Mouse (Mus musculus) CH12.LX (cell line): ENCODE data around the gene Elane. TPM values are rescaled to one million over a fixed set of nuclear protein-coding genes. Genes with fewer than 3 reads are reported as not detected.

ENCODE experiments used
- DNase-seq: peaks from one replicate; pipeline ENCODE4 v3.0.0-alpha.2; 2013; ENCODE audit errors: extremely low read depth
- H3K27ac ChIP-seq: 2 replicates; pipeline ENCODE4 v1.5.1; 2012; ENCODE audit warnings: low read depth, mild to moderate bottlenecking, control low read depth, moderate library complexity; ENCODE audit not compliant: insufficient read depth
- H3K27me3 ChIP-seq: replicated peaks from 2 replicates; pipeline ENCODE3; 2012; ENCODE audit warnings: inconsistent platforms
- H3K36me3 ChIP-seq, 2 experiments: replicated peaks in 1 of 2; 2 replicates each; pipeline versions ENCODE3 to v1.6.1; 2012; ENCODE audit warnings: inconsistent platforms in 1 of 2, low read length in 1 of 2, mild to moderate bottlenecking in 1 of 2, mixed read lengths in 1 of 2, moderate library complexity in 1 of 2; ENCODE audit not compliant: control insufficient read depth in 1 of 2, insufficient read depth in 1 of 2
- H3K4me1 ChIP-seq, 2 experiments: 2 replicates each; pipeline ENCODE4 v1.6.1; 2012; ENCODE audit warnings: inconsistent platforms in 1 of 2, moderate library complexity in 1 of 2; ENCODE audit not compliant: insufficient read depth in 2 of 2, control insufficient read depth in 1 of 2
- H3K4me2 ChIP-seq: 2 replicates; pipeline ENCODE4 v1.6.1; 2012; ENCODE audit warnings: low read depth, mild to moderate bottlenecking, control low read depth; ENCODE audit not compliant: poor library complexity, insufficient read depth, severe bottlenecking
- H3K4me3 ChIP-seq, 3 experiments: fragments of 150-350 bp in 1 of 3; sonication (generic) in 1 of 3; replicated peaks in 1 of 3; 2 replicates each; pipeline versions ENCODE3 to v1.5.1; 2011 to 2012; ENCODE audit warnings: low read depth in 2 of 3, low read length in 2 of 3, mild to moderate bottlenecking in 2 of 3, moderate library complexity in 2 of 3, control low read depth in 1 of 3, improper control_type of control experiment in 1 of 3, inconsistent platforms in 1 of 3, mixed read lengths in 1 of 3; ENCODE audit not compliant: poor library complexity in 1 of 3
- H3K79me2 ChIP-seq: replicated peaks from 2 replicates; pipeline ENCODE4 v1.6.1; 2012; ENCODE audit warnings: mild to moderate bottlenecking, moderate library complexity; ENCODE audit not compliant: control insufficient read depth, poor library complexity, insufficient read depth, severe bottlenecking; ENCODE audit errors: extremely low read depth
- H3K9ac ChIP-seq: 2 replicates; pipeline ENCODE4 v1.6.1; 2012; ENCODE audit warnings: low read depth, mild to moderate bottlenecking, control low read depth, moderate library complexity; ENCODE audit not compliant: insufficient read depth
- H3K9me3 ChIP-seq: replicated peaks from 2 replicates; pipeline ENCODE3; 2012; ENCODE audit warnings: low read length, inconsistent platforms, mixed read lengths
- BHLHE40 ChIP-seq: IDR thresholded peaks from 2 replicates; pipeline ENCODE4 v1.6.1; 2011; ENCODE audit warnings: mild to moderate bottlenecking, low read depth, low read length, improper control_type of control experiment
- CTCF ChIP-seq, 2 experiments: IDR thresholded peaks in 1 of 2; conservative IDR thresholded peaks in 1 of 2; 2 replicates each; pipeline ENCODE4 v1.5.1; 2011 to 2012; ENCODE audit warnings: low read depth in 2 of 2, low read length in 2 of 2, improper control_type of control experiment in 1 of 2, inconsistent platforms in 1 of 2, mild to moderate bottlenecking in 1 of 2, moderate library complexity in 1 of 2
- E2F4 ChIP-seq: IDR thresholded peaks from 2 replicates; pipeline ENCODE4 v1.6.1; 2011; ENCODE audit warnings: low read depth, low read length, improper control_type of control experiment; ENCODE audit not compliant: insufficient replicate concordance
- ELF1 ChIP-seq: IDR thresholded peaks from 2 replicates; pipeline ENCODE4 v1.6.1; 2014; ENCODE audit warnings: low read depth, mild to moderate bottlenecking, inconsistent platforms, low read length, improper control_type of control experiment
- HCFC1 ChIP-seq: IDR thresholded peaks from 2 replicates; pipeline ENCODE4 v1.6.1; 2012; ENCODE audit warnings: low read depth, mild to moderate bottlenecking, inconsistent platforms, low read length, improper control_type of control experiment
- IRF4 ChIP-seq: IDR thresholded peaks from 2 replicates; pipeline ENCODE4 v1.6.1; 2014; ENCODE audit warnings: low read depth, mild to moderate bottlenecking, inconsistent platforms, low read length, improper control_type of control experiment
- JUN ChIP-seq: IDR thresholded peaks from 2 replicates; pipeline ENCODE4 v1.6.1; 2011; ENCODE audit warnings: low read depth, mild to moderate bottlenecking, low read length, improper control_type of control experiment, moderate library complexity; ENCODE audit not compliant: insufficient read depth
- JUND ChIP-seq: conservative IDR thresholded peaks from 2 replicates; pipeline ENCODE4 v1.6.1; 2011; ENCODE audit warnings: low read depth, low read length, improper control_type of control experiment
- KAT2A ChIP-seq: IDR thresholded peaks from 2 replicates; pipeline ENCODE4 v1.6.1; 2012; ENCODE audit warnings: low read length, improper control_type of control experiment, inconsistent platforms; ENCODE audit not compliant: insufficient replicate concordance
- MAFK ChIP-seq: IDR thresholded peaks from 2 replicates; pipeline ENCODE4 v1.6.1; 2011; ENCODE audit warnings: low read length, improper control_type of control experiment; ENCODE audit not compliant: insufficient replicate concordance
- MXI1 ChIP-seq: IDR thresholded peaks from 2 replicates; pipeline ENCODE4 v1.6.1; 2011; ENCODE audit warnings: mild to moderate bottlenecking, low read depth, low read length, improper control_type of control experiment
- NRF1 ChIP-seq: IDR thresholded peaks from 2 replicates; pipeline ENCODE4 v1.6.1; 2014; ENCODE audit warnings: low read depth, mild to moderate bottlenecking, inconsistent platforms, low read length, improper control_type of control experiment, moderate library complexity
- PAX5 ChIP-seq: IDR thresholded peaks from 2 replicates; pipeline ENCODE4 v1.6.1; 2012; ENCODE audit warnings: low read length, inconsistent platforms, mixed read lengths
- RAD21 ChIP-seq: IDR thresholded peaks from 2 replicates; pipeline ENCODE4 v1.6.1; 2011; ENCODE audit warnings: low read depth, mild to moderate bottlenecking, low read length, improper control_type of control experiment, moderate library complexity
- RCOR1 ChIP-seq: conservative IDR thresholded peaks from 2 replicates; pipeline ENCODE4 v1.6.1; 2012; ENCODE audit warnings: low read depth, mild to moderate bottlenecking, inconsistent platforms, low read length, improper control_type of control experiment
- TCF12 ChIP-seq: IDR thresholded peaks from 2 replicates; pipeline ENCODE4 v1.6.1; 2014; ENCODE audit warnings: low read depth, mild to moderate bottlenecking, inconsistent platforms, low read length, improper control_type of control experiment
- USF2 ChIP-seq: conservative IDR thresholded peaks from 2 replicates; pipeline ENCODE4 v1.6.1; 2011; ENCODE audit warnings: low read depth, low read length, improper control_type of control experiment
- ZMIZ1 ChIP-seq: IDR thresholded peaks from 2 replicates; pipeline ENCODE4 v1.6.1; 2012; ENCODE audit warnings: low read depth, mild to moderate bottlenecking, inconsistent platforms, low read length, improper control_type of control experiment
- dilution Hi-C: fragments of 300-500 bp; cut with MboI; formaldehyde crosslinking; loops from 2 replicates; pipeline ENCODE4 v1.14.3; 2020; ENCODE audit warnings: low sequenced_read_pairs; ENCODE audit not compliant: extremely low pct_unique_long_range_greater_than_20kb, extremely low pct_ligation_motif_present
- in situ Hi-C: fragments of 300-500 bp; cut with MboI; formaldehyde crosslinking; loops from 3 replicates; pipeline ENCODE4 v1.14.3; 2019; ENCODE audit warnings: low sequenced_read_pairs, low pct_ligation_motif_present, low pct_unique_long_range_greater_than_20kb, mixed read lengths
- polyA plus RNA-seq: library from polyadenylated mRNA; unstranded; fragments of >175 nt; gene quantifications from 2 replicates; pipeline ENCODE4 v1.2.1, GENCODE M21; 2012; ENCODE audit warnings: low read depth; ENCODE audit not compliant: insufficient read length
- total RNA-seq, 2 experiments: library from RNA; depleted of rRNA; stranded (reverse); fragments of 300-350 nt in 1 of 2; fragments of >200 nt in 1 of 2; gene quantifications; 2 replicates each; pipeline ENCODE4 v1.2.3; 2012 to 2014

Gene Elane
- total and polyA plus RNA-seq, 3 experiments = not detected

DNA sequence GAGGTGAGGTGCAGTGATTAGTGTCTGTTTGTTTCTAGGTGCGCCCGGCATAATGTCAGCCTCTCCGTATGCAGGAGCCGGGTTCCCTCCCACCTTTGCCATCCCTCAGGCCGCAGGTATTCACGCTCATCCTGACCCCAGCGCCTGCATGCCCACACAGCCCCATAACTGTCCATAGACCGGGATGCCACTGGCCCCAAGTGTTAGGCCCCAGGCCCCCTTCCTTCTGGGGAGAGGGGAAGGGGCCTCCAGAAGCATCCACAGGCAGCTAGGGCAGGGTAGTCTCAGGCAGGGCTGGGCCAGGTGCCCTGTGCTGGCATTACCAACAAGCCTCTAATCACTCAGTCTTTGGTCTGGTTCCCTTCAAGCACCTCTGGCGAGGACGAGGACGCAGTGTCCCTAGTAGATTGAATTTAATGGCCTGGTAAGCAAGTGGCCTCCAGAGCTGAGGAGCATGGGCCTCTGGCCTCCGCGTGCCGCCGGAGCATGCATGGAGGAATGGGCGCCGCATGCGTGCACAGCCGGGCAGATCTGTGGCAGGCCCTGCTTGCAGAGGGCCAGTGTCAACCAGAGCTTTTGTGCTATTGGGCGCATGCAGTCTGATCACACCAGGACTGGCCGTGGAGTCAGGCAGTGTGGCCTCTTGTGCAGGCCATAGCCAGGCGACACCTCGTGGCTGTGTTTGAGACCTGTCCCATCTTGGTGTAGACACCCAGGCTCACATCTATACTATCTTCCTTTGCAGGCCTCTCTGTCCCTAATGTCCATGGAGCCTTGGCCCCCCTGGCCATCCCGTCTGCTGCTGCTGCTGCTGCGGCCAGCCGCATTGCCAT is 25.8 kb upstream of the Elane start:
- no peak overlapping the region for H3K4me3 ChIP-seq
- H3K9ac ChIP-seq = no peak overlapping the region
- H3K9me3 ChIP-seq = no peaks in the 10 kb centered on the region

DNA sequence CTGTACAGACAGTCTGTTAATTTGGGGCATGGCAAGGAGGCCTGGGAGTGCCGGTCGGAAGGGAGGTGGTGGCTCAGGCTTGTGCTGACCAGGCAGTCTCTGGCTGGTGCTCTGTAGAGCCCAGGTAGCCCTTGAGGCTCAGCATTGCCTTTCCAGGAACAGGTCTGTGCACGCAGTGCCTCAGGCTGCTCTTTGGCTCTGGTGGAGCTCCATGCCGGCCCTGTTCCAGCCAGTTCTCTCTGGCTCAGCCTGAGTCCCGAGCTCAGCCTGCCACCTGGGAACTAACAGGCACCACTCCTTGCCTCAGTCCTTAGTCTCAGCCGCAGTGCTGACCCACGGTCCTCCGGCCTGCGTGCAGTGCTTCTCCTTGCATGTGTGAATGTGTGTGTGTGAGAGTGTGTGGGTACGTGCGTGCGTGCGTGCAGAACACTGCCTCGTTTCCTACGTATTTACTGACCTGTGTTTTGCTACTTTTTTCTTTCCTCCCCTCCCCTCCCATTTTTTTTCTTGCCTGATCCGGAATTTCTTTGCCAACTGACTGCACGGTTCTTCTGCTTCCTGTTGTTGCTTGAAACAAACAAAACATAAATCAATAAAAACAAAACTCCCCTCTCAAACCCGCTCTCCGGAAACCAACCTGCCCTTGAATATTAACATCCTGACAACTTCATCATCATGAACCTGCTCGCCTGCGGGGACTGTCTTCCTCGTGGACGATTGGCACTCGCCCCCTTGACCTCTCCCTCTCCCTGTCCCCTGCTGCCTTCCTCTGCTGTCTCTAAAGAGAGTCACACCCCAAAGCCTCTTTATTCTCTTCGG is 24.6 kb upstream of the Elane start:
- peaks cover 82 to 92% of the 10 kb centered on the region in 2 experiments for H3K36me3 ChIP-seq
- no peak overlapping the region for H3K4me2 ChIP-seq
- in situ Hi-C loops (no loop called here), dilution Hi-C loops (no loop called here)
- no peaks in the 10 kb centered on the region for H3K9me3 ChIP-seq
- no peak overlapping the region for H3K4me3 ChIP-seq
- TF ChIP-seq PAX5 = no peak
- TF ChIP-seq JUND = no peak
- no peak for TF ChIP-seq MAFK
- no peak for TF ChIP-seq IRF4
- no peak for TF ChIP-seq E2F4
- no peak for TF ChIP-seq HCFC1
- TF ChIP-seq MXI1 = no peak
- TF ChIP-seq TCF12 = no peak
- no peak for TF ChIP-seq JUN
- TF ChIP-seq NRF1 = no peak
- no peak for TF ChIP-seq ELF1
- TF ChIP-seq ZMIZ1 = no peak
- no peak for TF ChIP-seq USF2
- no peak for TF ChIP-seq RCOR1
- TF ChIP-seq BHLHE40 = no peak
- no peak for TF ChIP-seq CTCF (conservative IDR thresholded peaks at IDR 0.05 in 1 of 2, IDR thresholded peaks at IDR 0.05 in 1 of 2; ENCODE audit: low read depth in 2 of 2, low read length in 2 of 2)
- no peak for TF ChIP-seq RAD21
- no peak for TF ChIP-seq KAT2A
- no peaks in the 10 kb centered on the region for H3K27me3 ChIP-seq
- no peak for DNase-seq
- peaks cover 16 to 24% of the 10 kb centered on the region in 2 experiments for H3K4me1 ChIP-seq
- H3K9ac ChIP-seq = no peak overlapping the region
- peak overlapping the region; percentile 11; the same call in 1 of the 2 replicates for H3K27ac ChIP-seq
- H3K79me2 ChIP-seq = peaks cover 42% of the 10 kb centered on the region

More for the DNA sequence above, 25.8 kb upstream of the Elane start:
- Histone ChIP-seq H3K4me1 (peaks cover 11 to 26% of the 10 kb centered on the region in 2 experiments), H3K79me2 (peaks cover 54% of the 10 kb centered on the region), H3K27ac (no peak overlapping the region), H3K27me3 (no peaks in the 10 kb centered on the region), H3K36me3 (peaks cover 82 to 87% of the 10 kb centered on the region in 2 experiments), H3K4me2 (no peak overlapping the region)
- TF ChIP-seq MAFK = no peak
- dilution Hi-C loops = no loop called here
- in situ Hi-C loops = no loop called here
- DNase-seq = no peak
